Mouse (Mus musculus) hindbrain, embryonic 11.5 days (tissue): ENCODE measurements at regions not wholly inside any gene's neighbourhood (a gene's known extent, or its start where the extent isn't known, plus 50 kb on each side); places are given as distances from the start of the nearest gene placed in this dataset.

ENCODE experiments used
- ATAC-seq: fragments of 200-750 bp; cut with Nextera tagmentation; 2 replicates; pipeline ENCODE4 v1.8.0; 2017; ENCODE audit warnings: mild to moderate bottlenecking, moderate TSS enrichment, moderate library complexity; ENCODE audit not compliant: low FRiP score
- DNase-seq: peaks from one replicate; pipeline ENCODE4 v3.0.0-alpha.2; 2015; ENCODE audit warnings: low spot score
- H3K27ac ChIP-seq: fragments of 300-500 bp; sonication (generic); 2 replicates; pipeline ENCODE4 v1.5.1; 2014; ENCODE audit warnings: mild to moderate bottlenecking, low read depth, low read length
- H3K27me3 ChIP-seq: fragments of 300-500 bp; sonication (generic); 2 replicates; pipeline ENCODE4 v1.6.1; 2014; ENCODE audit warnings: mild to moderate bottlenecking, low read length, moderate library complexity, mixed read lengths; ENCODE audit not compliant: control insufficient read depth, insufficient read depth
- H3K36me3 ChIP-seq: fragments of 300-500 bp; sonication (generic); 2 replicates; pipeline ENCODE4 v1.6.1; 2014; ENCODE audit warnings: mild to moderate bottlenecking, low read length, moderate library complexity, mixed read lengths; ENCODE audit not compliant: control insufficient read depth, insufficient read depth
- H3K4me1 ChIP-seq: fragments of 300-500 bp; sonication (generic); replicated peaks from 2 replicates; pipeline ENCODE4 v1.6.1; 2014; ENCODE audit warnings: low read length, mixed read lengths; ENCODE audit not compliant: control insufficient read depth, insufficient read depth
- H3K4me2 ChIP-seq: fragments of 300-500 bp; sonication (generic); replicated peaks from 2 replicates; pipeline ENCODE4 v1.6.1; 2014; ENCODE audit warnings: mild to moderate bottlenecking, low read depth, low read length
- H3K4me3 ChIP-seq: fragments of 300-500 bp; sonication (generic); 2 replicates; pipeline ENCODE4 v1.5.1; 2014; ENCODE audit warnings: low read depth, low read length
- H3K9ac ChIP-seq: fragments of 300-500 bp; sonication (generic); 2 replicates; pipeline ENCODE4 v1.6.1; 2014; ENCODE audit warnings: low read depth, low read length
- H3K9me3 ChIP-seq: fragments of 300-500 bp; sonication (generic); 2 replicates; pipeline ENCODE4 v1.6.1; 2016; ENCODE audit warnings: low read length; ENCODE audit not compliant: control insufficient read depth
- WGBS: fragments of 180-500 bp; shearing (Covaris S2); extraction: QIAGEN DNeasy Blood & Tissue Kit; methylation state at CpG from one replicate; pipeline ENCODE4 v1.1.7; 2014; 5-methylcytosine and 5-hydroxymethylcytosine counted together

GRCm38 (mm10) chr2:57496315-57496954 lies 259.0 kb downstream of the Gpd2 start:
- Histone ChIP-seq H3K27me3 (no peaks in the 10 kb centered on the region), H3K27ac (no peak overlapping the region), H3K4me3 (no peak overlapping the region), H3K9me3 (no peaks in the 10 kb centered on the region), H3K4me1 (no peaks in the 10 kb centered on the region), H3K9ac (no peak overlapping the region), H3K4me2 (no peak overlapping the region), H3K36me3 (no peaks in the 10 kb centered on the region)
- WGBS: 62% methylated on average over 2 of the region's 2 CpGs
- DNase-seq (no peak), ATAC-seq (no peak)

GRCm38 (mm10) chr2:57497933-57498332 lies 260.5 kb downstream of the Gpd2 start:
- WGBS: 86% methylated on average over 1 of the region's 1 CpGs

GRCm38 (mm10) chr2:57504678-57505077 lies 267.2 kb downstream of the Gpd2 start:
- Histone ChIP-seq H3K4me3 (no peak overlapping the region), H3K9ac (no peak overlapping the region), H3K36me3 (no peaks in the 10 kb centered on the region), H3K27ac (no peak overlapping the region), H3K4me2 (no peak overlapping the region), H3K9me3 (no peaks in the 10 kb centered on the region), H3K27me3 (no peaks in the 10 kb centered on the region), H3K4me1 (no peaks in the 10 kb centered on the region)
- 72% methylated on average over 2 of the region's 2 CpGs for WGBS
- ATAC-seq (no peak), DNase-seq (no peak)

More at GRCm38 (mm10) chr2:57497933-57498332, 260.5 kb downstream of the Gpd2 start:
- no peak for ATAC-seq
- H3K4me3 ChIP-seq: no peak overlapping the region
- no peak overlapping the region for H3K27ac ChIP-seq
- DNase-seq: no peak
- H3K9me3 ChIP-seq: no peaks in the 10 kb centered on the region
- no peaks in the 10 kb centered on the region for H3K27me3 ChIP-seq
- H3K36me3 ChIP-seq: no peaks in the 10 kb centered on the region
- no peak overlapping the region for H3K9ac ChIP-seq
- no peaks in the 10 kb centered on the region for H3K4me1 ChIP-seq
- H3K4me2 ChIP-seq: no peak overlapping the region

- Histone ChIP-seq H3K4me1 (no peaks in the 10 kb centered on the region), H3K27me3 (no peaks in the 10 kb centered on the region), H3K36me3 (no peaks in the 10 kb centered on the region), H3K27ac (no peak overlapping the region), H3K9me3 (no peaks in the 10 kb centered on the region), H3K9ac (no peak overlapping the region), H3K4me2 (no peak overlapping the region), H3K4me3 (no peak overlapping the region)
- DNase-seq (no peak), ATAC-seq (no peak)
- WGBS: 84% methylated on average over 3 of the region's 3 CpGs
These were observed 285.0 kb downstream of the Gpd2 start for GRCm38 (mm10) chr2:57522465-57522864.

GRCm38 (mm10) chr2:57522983-57523382 lies 285.5 kb downstream of the Gpd2 start:
- Histone ChIP-seq H3K9ac (no peak overlapping the region), H3K27me3 (no peaks in the 10 kb centered on the region), H3K36me3 (no peaks in the 10 kb centered on the region), H3K27ac (no peak overlapping the region), H3K4me3 (no peak overlapping the region), H3K9me3 (no peaks in the 10 kb centered on the region), H3K4me1 (no peaks in the 10 kb centered on the region), H3K4me2 (no peak overlapping the region)
- ATAC-seq (0 out of 2 replicates have a peak, but pooled peaks have one; percentile 49), DNase-seq (no peak)
- WGBS: 77% methylated on average over 8 of the region's 8 CpGs

GRCm38 (mm10) chr2:57527966-57528365 lies 290.5 kb downstream of the Gpd2 start:
- H3K4me2 ChIP-seq: no peak overlapping the region
- H3K27ac ChIP-seq: no peak overlapping the region
- DNase-seq (no peak), ATAC-seq (no peak)
- WGBS: 58% methylated on average over 2 of the region's 2 CpGs
- no peaks in the 10 kb centered on the region for H3K4me1 ChIP-seq
- no peaks in the 10 kb centered on the region for H3K27me3 ChIP-seq
- no peaks in the 10 kb centered on the region for H3K36me3 ChIP-seq
- H3K9me3 ChIP-seq: no peaks in the 10 kb centered on the region
- H3K9ac ChIP-seq: no peak overlapping the region
- no peak overlapping the region for H3K4me3 ChIP-seq

- DNase-seq (no peak), ATAC-seq (no peak)
- Histone ChIP-seq H3K4me1 (no peaks in the 10 kb centered on the region), H3K4me2 (no peak overlapping the region), H3K9me3 (no peaks in the 10 kb centered on the region), H3K27me3 (no peaks in the 10 kb centered on the region), H3K9ac (no peak overlapping the region), H3K36me3 (no peaks in the 10 kb centered on the region), H3K4me3 (no peak overlapping the region), H3K27ac (no peak overlapping the region)
- WGBS: 91% methylated on average over 3 of the region's 3 CpGs
These were observed 302.4 kb downstream of the Gpd2 start for GRCm38 (mm10) chr2:57539842-57540241.

GRCm38 (mm10) chr2:57565258-57565657 lies 327.8 kb downstream of the Gpd2 start:
- Histone ChIP-seq H3K4me1 (no peaks in the 10 kb centered on the region), H3K9ac (no peak overlapping the region), H3K27ac (no peak overlapping the region), H3K4me3 (no peak overlapping the region), H3K9me3 (no peaks in the 10 kb centered on the region), H3K4me2 (no peak overlapping the region), H3K36me3 (no peaks in the 10 kb centered on the region), H3K27me3 (no peaks in the 10 kb centered on the region)
- ATAC-seq (no peak), DNase-seq (no peak)
- WGBS: 94% methylated on average over 4 of the region's 4 CpGs

GRCm38 (mm10) chr2:57566103-57566502 lies 328.7 kb downstream of the Gpd2 start:
- Histone ChIP-seq H3K27me3 (no peaks in the 10 kb centered on the region), H3K9ac (no peak overlapping the region), H3K27ac (no peak overlapping the region), H3K4me1 (no peaks in the 10 kb centered on the region), H3K9me3 (no peaks in the 10 kb centered on the region), H3K4me3 (no peak overlapping the region), H3K36me3 (no peaks in the 10 kb centered on the region), H3K4me2 (no peak overlapping the region)
- ATAC-seq (no peak), DNase-seq (no peak)
- WGBS: 81% methylated on average over 4 of the region's 4 CpGs
